ENCODE assay signal across 9 mouse cellular contexts in genomic region chr2:150549576-150549975, GRCm38 (mm10). TPM values are rescaled to one million over a fixed set of nuclear protein-coding genes. Genes with fewer than 3 reads are reported as not detected.
"Had no signal": no experiment of that assay in that cellular context is flagged by ENCODE, and none has a peak within 500 bp of the region (broad histone marks: within the 10 kb centered on the region; RNA-seq: fewer than 3 reads in every experiment).

No protein-coding gene starts in this region.

RNA-seq across cellular contexts. Expression of gene Cst7, which starts 20.6 kb away (rescaled TPM):
- total RNA-seq: left cerebral cortex, postnatal 10 days; left cerebral cortex, postnatal 14 days; left cerebral cortex, postnatal 25 days; left cerebral cortex, postnatal 36 days; left cerebral cortex, postnatal 4 days; liver, adult 2 months had no signal
- polyA plus RNA-seq: limb, embryonic 10.5 days; midbrain, embryonic 12.5 days; myocyte had no signal
